Mouse (Mus musculus): ENCODE data around the gene Gm1043.

Gm1043 gene

GRCm38 (mm10) chr5:37246138-37246910, 161.2 kb downstream of the Gm1043 start:
- DNase-seq, result peak; percentile 73

GRCm38 (mm10) chr5:37247456-37247855, 162.3 kb downstream of the Gm1043 start:
- no peak for DNase-seq

- DNase-seq, result no peak
Observed at GRCm38 (mm10) chr5:37248870-37249269, 163.7 kb downstream of the Gm1043 start.

- peak; percentile 56 for DNase-seq
Observed at GRCm38 (mm10) chr5:37251596-37251995, 166.4 kb downstream of the Gm1043 start.

GRCm38 (mm10) chr5:37252101-37252804, 167.1 kb downstream of the Gm1043 start:
- no peak for DNase-seq

- DNase-seq, result no peak
Observed at GRCm38 (mm10) chr5:37254523-37254922, 169.4 kb downstream of the Gm1043 start.

- no peak for DNase-seq
Observed at GRCm38 (mm10) chr5:37256823-37257222, 171.7 kb downstream of the Gm1043 start.

- DNase-seq, result peak; percentile 35
Observed at GRCm38 (mm10) chr5:37257243-37257642, 172.1 kb downstream of the Gm1043 start.

- no peak for DNase-seq
Observed at GRCm38 (mm10) chr5:37261734-37262133, 176.6 kb downstream of the Gm1043 start.

GRCm38 (mm10) chr5:37263816-37264215, 178.6 kb downstream of the Gm1043 start:
- DNase-seq, result no peak

All from thymus, postnatal 14 days (tissue).